12 mouse cellular contexts compared by ENCODE assay signal in genomic region chr17:54896198-54896597, GRCm38 (mm10).
DNase-seq lines count a peak whose midpoint lies in the region; ATAC-seq lines count a peak whose summit lies in the region.
"Had no signal": no experiment of that assay in that cellular context is flagged by ENCODE, and none has a peak within 500 bp of the region (broad histone marks: within the 10 kb centered on the region; RNA-seq: fewer than 3 reads in every experiment).

No protein-coding gene starts in this region.

- no peak overlapping the region for H3K4me3 ChIP-seq in embryonic facial prominence, embryonic 13.5 days
- H3K4me3 ChIP-seq: heart, embryonic 13.5 days; limb, embryonic 12.5 days; megakaryocyte, embryonic 14.5 days had no signal

- peak; percentile 2 to 7 for DNase-seq in cerebellum, postnatal 14 days
- DNase-seq in cerebellum, postnatal 25 days: no peak
- DNase-seq in kidney, postnatal 14 days: peak; percentile 1
- no peak for DNase-seq in kidney, postnatal 36 days
- peak; percentile 2 to 17 for DNase-seq in left cerebral cortex, adult 9 months (ENCODE audit: low spot score in 2 of 2)
- no peak for DNase-seq in heart, adult 8-10 months (ENCODE audit: low spot score)
- no peak for DNase-seq in spleen, postnatal 10 days (ENCODE audit: low spot score in 2 of 2)
- DNase-seq: cerebellum, postnatal 36 days had no signal

- no peak overlapping the region for H3K9ac ChIP-seq in embryonic facial prominence, embryonic 13.5 days
- H3K9ac ChIP-seq: heart, embryonic 13.5 days; limb, embryonic 12.5 days had no signal

- peak overlapping the region; percentile 41 for H3K27ac ChIP-seq in embryonic facial prominence, embryonic 13.5 days
- H3K27ac ChIP-seq: heart, embryonic 13.5 days; limb, embryonic 12.5 days had no signal

- H3K27me3 ChIP-seq in embryonic facial prominence, embryonic 13.5 days: no peaks in the 10 kb centered on the region
- H3K27me3 ChIP-seq: heart, embryonic 13.5 days; limb, embryonic 12.5 days; megakaryocyte, embryonic 14.5 days had no signal

- no peaks in the 10 kb centered on the region for H3K36me3 ChIP-seq in embryonic facial prominence, embryonic 13.5 days
- H3K36me3 ChIP-seq: heart, embryonic 13.5 days; limb, embryonic 12.5 days had no signal

- 18% methylated on average over 4 of the region's 4 CpGs for WGBS in embryonic facial prominence, embryonic 13.5 days

- no peaks in the 10 kb centered on the region for H3K9me3 ChIP-seq in embryonic facial prominence, embryonic 13.5 days
- H3K9me3 ChIP-seq: heart, embryonic 13.5 days; limb, embryonic 12.5 days had no signal

- H3K4me1 ChIP-seq in embryonic facial prominence, embryonic 13.5 days: 0 out of 2 replicates have a peak, but pooled peaks cover 3% of the 10 kb centered on the region
- H3K4me1 ChIP-seq: heart, embryonic 13.5 days; limb, embryonic 12.5 days; megakaryocyte, embryonic 14.5 days had no signal

- peak overlapping the region; percentile 16 for H3K4me2 ChIP-seq in embryonic facial prominence, embryonic 13.5 days
- H3K4me2 ChIP-seq: heart, embryonic 13.5 days; limb, embryonic 12.5 days had no signal

- peak; percentile 67 for ATAC-seq in embryonic facial prominence, embryonic 13.5 days (ENCODE audit: insufficient number of reproducible peaks, insufficient read depth, low FRiP score, low TSS enrichment, low read depth)

Comparison
In these comparisons a context has a peak if more than half of its experiments do, and no peak if none do; other contexts are left out.
1. DNase-seq: peak in cerebellum, postnatal 14 days (2 of 2), kidney, postnatal 14 days (single experiment) and left cerebral cortex, adult 9 months (2 of 2); none in cerebellum, postnatal 25 days (0 of 2), kidney, postnatal 36 days (0 of 2), heart, adult 8-10 months (single experiment) and spleen, postnatal 10 days (0 of 2).